Mouse (Mus musculus) intestine, embryonic 16.5 days (tissue): Measurements from ENCODE around the gene Grm7. TPM values are rescaled to one million over a fixed set of nuclear protein-coding genes. Genes with fewer than 3 reads are reported as not detected.

Experiments used
- ATAC-seq: fragments of 200-750 bp; cut with Nextera tagmentation; 2 replicates; pipeline ENCODE4 v1.8.0; 2017; ENCODE audit warnings: moderate TSS enrichment, moderate library complexity
- H3K27ac ChIP-seq: fragments of 300-500 bp; sonication (generic); 2 replicates; pipeline ENCODE4 v1.5.1; 2014; ENCODE audit warnings: mild to moderate bottlenecking, low read length
- H3K27me3 ChIP-seq: fragments of 300-500 bp; sonication (generic); replicated peaks from 2 replicates; pipeline ENCODE4 v1.6.1; 2014; ENCODE audit warnings: low read length, control low read depth, mixed read lengths; ENCODE audit not compliant: control insufficient read depth, insufficient read depth
- H3K36me3 ChIP-seq: fragments of 300-500 bp; sonication (generic); 2 replicates; pipeline ENCODE4 v1.6.1; 2014; ENCODE audit warnings: low read length, control low read depth; ENCODE audit not compliant: control insufficient read depth, insufficient read depth
- H3K4me1 ChIP-seq: fragments of 300-500 bp; sonication (generic); 2 replicates; pipeline ENCODE4 v1.6.1; 2014; ENCODE audit warnings: low read length, control low read depth, mixed read lengths; ENCODE audit not compliant: control insufficient read depth, insufficient read depth
- H3K4me2 ChIP-seq: fragments of 300-500 bp; sonication (generic); 2 replicates; pipeline ENCODE4 v1.6.1; 2014; ENCODE audit warnings: low read depth, low read length, control low read depth
- H3K4me3 ChIP-seq: fragments of 300-500 bp; sonication (generic); 2 replicates; pipeline ENCODE4 v1.5.1; 2014; ENCODE audit warnings: mild to moderate bottlenecking, low read length
- H3K9ac ChIP-seq: fragments of 300-500 bp; sonication (generic); 2 replicates; pipeline ENCODE4 v1.6.1; 2014; ENCODE audit warnings: low read depth, low read length
- H3K9me3 ChIP-seq: fragments of 300-500 bp; sonication (generic); 2 replicates; pipeline ENCODE4 v1.6.1; 2016; ENCODE audit warnings: low read length, control low read depth; ENCODE audit not compliant: control insufficient read depth
- WGBS: fragments of 180-500 bp; shearing (Covaris S2); extraction: QIAGEN DNeasy Blood & Tissue Kit; methylation state at CpG from one replicate; pipeline ENCODE4 v1.1.7; 2014; 5-methylcytosine and 5-hydroxymethylcytosine counted together
- polyA plus RNA-seq: library from polyadenylated mRNA; unstranded; fragments of >200 nt; fragmentation: Nextera tagmentation; extraction: Ambion mirVana; gene quantifications from 2 replicates; pipeline ENCODE4 v1.2.1, GENCODE M21; 2015

Gene Grm7
- polyA plus RNA-seq, 1 experiment from 2014 or later, result 1.0 TPM

DNA sequence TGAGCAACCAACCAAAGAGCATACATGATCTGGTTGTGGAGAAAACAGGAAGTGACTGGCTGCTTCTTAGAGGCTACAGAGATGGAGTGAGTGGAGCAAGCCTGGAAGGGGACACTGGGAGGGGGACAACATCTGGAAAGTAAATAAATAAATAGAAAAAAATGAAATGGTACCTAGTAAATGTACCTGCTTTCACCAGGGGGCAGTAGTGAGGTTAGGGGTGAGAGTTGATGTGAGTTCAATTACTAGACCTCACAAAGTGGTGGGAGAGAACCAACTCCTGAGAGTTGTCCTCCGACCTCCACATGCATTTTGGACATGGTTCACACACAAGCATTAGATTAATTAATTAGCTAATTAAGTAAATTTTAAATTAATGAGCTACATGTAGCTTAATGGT is 615.8 kb downstream of the Grm7 start:
- Histone ChIP-seq H3K4me3 (no peak overlapping the region), H3K27ac (no peak overlapping the region), H3K9me3 (no peaks in the 10 kb centered on the region), H3K27me3 (no peaks in the 10 kb centered on the region), H3K36me3 (no peaks in the 10 kb centered on the region), H3K4me2 (no peak overlapping the region), H3K9ac (no peak overlapping the region), H3K4me1 (no peaks in the 10 kb centered on the region)
- 83% methylated on average over 1 of the region's 1 CpGs for WGBS
- ATAC-seq, result no peak

GRCm38 (mm10) chr6:111276657-111277056 is 631.3 kb downstream of the Grm7 start:
- H3K4me3 ChIP-seq, result no peak overlapping the region
- no peaks in the 10 kb centered on the region for H3K27me3 ChIP-seq
- H3K4me2 ChIP-seq, result no peak overlapping the region
- H3K36me3 ChIP-seq, result no peaks in the 10 kb centered on the region
- WGBS, result 48% methylated on average over 4 of the region's 4 CpGs
- H3K27ac ChIP-seq, result no peak overlapping the region
- no peaks in the 10 kb centered on the region for H3K9me3 ChIP-seq
- ATAC-seq, result no peak
- H3K4me1 ChIP-seq, result no peaks in the 10 kb centered on the region
- H3K9ac ChIP-seq, result no peak overlapping the region

DNA sequence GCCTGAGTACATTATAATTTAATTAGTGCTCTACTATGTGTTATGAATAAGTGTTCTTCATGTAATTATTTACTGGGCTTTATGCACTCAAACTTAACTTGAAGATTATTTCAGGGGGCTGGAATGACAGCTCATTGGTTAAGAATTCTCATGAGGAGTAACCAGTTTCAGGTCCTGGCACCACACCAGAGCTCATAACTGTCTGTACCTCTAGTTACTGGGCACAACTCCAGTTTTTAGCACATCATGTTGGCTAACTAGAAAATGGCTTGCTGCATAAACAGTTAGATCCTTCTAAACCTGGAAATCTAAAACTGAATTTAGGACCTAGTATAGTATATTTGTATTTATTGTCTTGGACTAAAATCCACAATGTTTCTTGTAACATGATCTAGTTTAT is 633.1 kb downstream of the Grm7 start:
- Histone ChIP-seq H3K4me3 (no peak overlapping the region), H3K36me3 (no peaks in the 10 kb centered on the region), H3K27ac (no peak overlapping the region), H3K4me2 (no peak overlapping the region), H3K9me3 (no peaks in the 10 kb centered on the region), H3K9ac (no peak overlapping the region), H3K4me1 (no peaks in the 10 kb centered on the region), H3K27me3 (no peaks in the 10 kb centered on the region)
- ATAC-seq, result no peak

DNA sequence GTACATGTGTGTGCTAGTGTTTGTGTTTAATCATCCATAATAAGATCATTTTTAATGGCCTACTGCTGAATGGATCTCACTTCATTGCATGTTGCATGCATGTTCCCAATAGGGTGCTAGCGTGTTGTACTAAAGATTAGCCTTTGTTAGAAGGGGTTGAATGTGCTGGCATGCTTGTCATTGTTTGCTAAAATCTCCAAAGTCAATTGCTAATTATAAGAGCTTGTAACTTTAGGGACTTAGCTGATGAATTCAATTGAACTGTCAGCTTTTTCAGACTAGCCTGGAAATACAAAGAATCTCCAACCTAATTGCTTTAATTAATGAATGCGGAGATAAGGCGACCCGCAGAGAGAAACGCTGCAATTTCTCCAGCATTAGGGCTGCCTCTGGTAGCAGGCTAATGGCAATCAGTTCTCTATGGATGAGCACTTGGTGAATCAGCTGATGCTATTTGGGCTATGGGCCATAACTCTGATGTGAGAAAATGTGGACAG is 648.2 kb downstream of the Grm7 start:
- H3K4me2 ChIP-seq, result no peak overlapping the region
- no peak overlapping the region for H3K9ac ChIP-seq
- no peaks in the 10 kb centered on the region for H3K27me3 ChIP-seq
- H3K27ac ChIP-seq, result no peak overlapping the region
- H3K4me1 ChIP-seq, result no peaks in the 10 kb centered on the region
- no peaks in the 10 kb centered on the region for H3K36me3 ChIP-seq
- no peaks in the 10 kb centered on the region for H3K9me3 ChIP-seq
- no peak for ATAC-seq
- no peak overlapping the region for H3K4me3 ChIP-seq
- 61% methylated on average over 5 of the region's 5 CpGs for WGBS

- H3K4me1 ChIP-seq, result no peaks in the 10 kb centered on the region
- ATAC-seq, result no peak
These were observed 658.7 kb downstream of the Grm7 start for GRCm38 (mm10) chr6:111303912-111304555.

GRCm38 (mm10) chr6:111361681-111362080 is 716.3 kb downstream of the Grm7 start:
- no peak overlapping the region for H3K4me2 ChIP-seq
- H3K9ac ChIP-seq, result no peak overlapping the region
- WGBS, result 55% methylated on average over 1 of the region's 1 CpGs
- no peaks in the 10 kb centered on the region for H3K9me3 ChIP-seq
- no peaks in the 10 kb centered on the region for H3K4me1 ChIP-seq
- no peak for ATAC-seq
- no peak overlapping the region for H3K4me3 ChIP-seq
- H3K27me3 ChIP-seq, result no peaks in the 10 kb centered on the region
- H3K27ac ChIP-seq, result no peak overlapping the region
- H3K36me3 ChIP-seq, result no peaks in the 10 kb centered on the region

More at GRCm38 (mm10) chr6:111303912-111304555, 658.7 kb downstream of the Grm7 start:
- WGBS, result 66% methylated on average over 3 of the region's 3 CpGs
- no peaks in the 10 kb centered on the region for H3K36me3 ChIP-seq
- no peaks in the 10 kb centered on the region for H3K9me3 ChIP-seq
- no peak overlapping the region for H3K4me2 ChIP-seq
- H3K4me3 ChIP-seq, result no peak overlapping the region
- H3K27ac ChIP-seq, result no peak overlapping the region
- no peaks in the 10 kb centered on the region for H3K27me3 ChIP-seq
- no peak overlapping the region for H3K9ac ChIP-seq

DNA sequence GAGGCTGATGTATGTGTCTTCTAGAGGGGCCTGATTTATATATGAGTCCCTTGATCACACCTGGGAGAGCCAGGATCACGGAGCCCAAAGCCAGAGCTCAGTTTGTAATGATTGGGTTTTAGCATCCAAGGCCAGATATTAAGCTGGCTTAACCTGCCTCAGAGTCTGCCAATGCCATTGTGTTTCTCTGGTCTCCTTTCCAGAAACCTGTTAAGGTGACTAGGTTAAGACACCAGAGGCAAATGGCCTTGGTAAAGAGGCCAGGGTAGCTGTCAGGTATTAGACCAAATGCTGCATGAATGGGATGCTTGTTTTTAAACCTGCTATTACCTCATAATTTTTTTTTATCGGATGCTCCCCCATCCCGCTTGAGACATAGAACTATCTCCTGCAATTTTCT is 722.7 kb downstream of the Grm7 start:
- Histone ChIP-seq H3K4me3 (no peak overlapping the region), H3K27ac (no peak overlapping the region), H3K4me2 (no peak overlapping the region), H3K36me3 (no peaks in the 10 kb centered on the region), H3K9ac (no peak overlapping the region), H3K9me3 (no peaks in the 10 kb centered on the region), H3K4me1 (no peaks in the 10 kb centered on the region), H3K27me3 (no peaks in the 10 kb centered on the region)
- ATAC-seq, result no peak
- WGBS, result 83% methylated on average over 3 of the region's 3 CpGs

- Histone ChIP-seq H3K27me3 (no peaks in the 10 kb centered on the region), H3K4me1 (no peaks in the 10 kb centered on the region), H3K27ac (no peak overlapping the region), H3K4me2 (no peak overlapping the region), H3K9me3 (no peaks in the 10 kb centered on the region), H3K36me3 (no peaks in the 10 kb centered on the region), H3K9ac (no peak overlapping the region), H3K4me3 (no peak overlapping the region)
- WGBS, result 71% methylated on average over 3 of the region's 3 CpGs
- no peak for ATAC-seq
These were observed 723.2 kb downstream of the Grm7 start for GRCm38 (mm10) chr6:111368551-111368950.

DNA sequence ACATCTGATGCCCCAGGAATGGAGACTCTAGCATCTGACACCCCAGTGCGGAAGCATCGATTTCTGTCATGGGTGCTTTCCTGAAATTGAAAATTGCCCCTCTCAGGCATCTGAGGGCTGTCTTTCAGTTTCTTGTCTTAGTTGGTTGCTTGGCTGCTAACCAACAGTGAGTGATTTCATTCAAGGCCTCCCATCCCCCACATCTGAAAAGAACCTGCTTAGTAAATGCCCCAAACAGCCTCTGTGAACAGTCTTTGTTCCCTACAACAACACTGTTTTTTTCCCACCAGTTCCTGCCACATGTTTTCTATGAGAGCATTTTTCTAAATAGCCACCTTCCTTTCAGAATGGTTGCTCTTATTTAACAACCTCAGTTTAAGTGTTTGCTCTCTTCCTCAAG is 723.6 kb downstream of the Grm7 start:
- 78% methylated on average over 2 of the region's 2 CpGs for WGBS

More for the DNA sequence above, 723.6 kb downstream of the Grm7 start:
- H3K36me3 ChIP-seq, result no peaks in the 10 kb centered on the region
- no peak for ATAC-seq
- no peaks in the 10 kb centered on the region for H3K4me1 ChIP-seq
- no peak overlapping the region for H3K9ac ChIP-seq
- H3K27ac ChIP-seq, result no peak overlapping the region
- H3K4me3 ChIP-seq, result no peak overlapping the region
- H3K27me3 ChIP-seq, result no peaks in the 10 kb centered on the region
- H3K4me2 ChIP-seq, result no peak overlapping the region
- H3K9me3 ChIP-seq, result no peaks in the 10 kb centered on the region
